Mouse (Mus musculus): ENCODE measurements around the gene Ascc2. TPM values are rescaled to one million over a fixed set of nuclear protein-coding genes. Genes with fewer than 3 reads are reported as not detected.

The Ascc2 gene
- polyA plus RNA-seq, 1 experiment from 2014 or later = 21.4 TPM

GRCm38 (mm10) chr11:4674593-4674992, 37.0 kb downstream of the Ascc2 start:
- Histone ChIP-seq H3K4me2 (no peak overlapping the region), H3K36me3 (peaks cover 24% of the 10 kb centered on the region; the same call in 1 of the 2 replicates), H3K9ac (no peak overlapping the region), H3K9me3 (no peaks in the 10 kb centered on the region), H3K27me3 (no peaks in the 10 kb centered on the region), H3K4me3 (no peak overlapping the region), H3K4me1 (replicated peaks) (no peaks in the 10 kb centered on the region), H3K27ac (replicated peaks) (no peak overlapping the region)
- WGBS = 92% methylated on average over 1 of the region's 1 CpGs
- ATAC-seq (ENCODE audit: low FRiP score, low read depth) = no peak; the same call in 1 of the 2 replicates

DNA sequence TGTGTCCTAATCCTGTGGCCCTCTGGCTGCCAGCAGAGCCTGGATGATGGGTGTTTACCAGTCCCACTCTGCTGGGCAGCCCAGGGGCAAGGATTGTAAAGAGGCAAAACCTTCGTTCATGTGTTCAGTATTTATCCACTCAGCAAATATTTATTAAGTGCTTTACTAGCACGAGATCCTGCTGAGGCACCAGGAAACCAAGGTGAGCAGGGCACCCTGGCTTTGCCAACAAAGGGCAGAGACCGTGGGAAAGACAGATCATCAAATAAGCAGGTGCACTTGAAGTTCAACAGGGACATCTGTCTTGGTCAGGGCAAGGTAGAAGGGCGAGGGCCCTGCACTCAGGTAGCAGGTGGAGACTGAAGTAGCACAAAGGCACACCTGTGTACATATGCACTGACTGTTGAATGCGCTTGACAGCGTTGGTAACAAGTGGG, 37.6 kb downstream of the Ascc2 start:
- Histone ChIP-seq H3K4me3 (no peak overlapping the region), H3K9me3 (no peaks in the 10 kb centered on the region), H3K4me2 (no peak overlapping the region), H3K4me1 (replicated peaks) (no peaks in the 10 kb centered on the region), H3K36me3 (peaks cover 29% of the 10 kb centered on the region), H3K27ac (replicated peaks) (no peak overlapping the region), H3K27me3 (no peaks in the 10 kb centered on the region), H3K9ac (no peak overlapping the region)
- ATAC-seq (ENCODE audit: low FRiP score, low read depth) = no peak
- WGBS = 96% methylated on average over 6 of the region's 6 CpGs

GRCm38 (mm10) chr11:4675693-4676092, 38.1 kb downstream of the Ascc2 start:
- Histone ChIP-seq H3K4me3 (no peak overlapping the region), H3K4me1 (replicated peaks) (no peaks in the 10 kb centered on the region), H3K27me3 (no peaks in the 10 kb centered on the region), H3K9me3 (no peaks in the 10 kb centered on the region), H3K27ac (replicated peaks) (no peak overlapping the region), H3K36me3 (peaks cover 32% of the 10 kb centered on the region), H3K4me2 (no peak overlapping the region), H3K9ac (no peak overlapping the region)
- no peak for ATAC-seq (ENCODE audit: low FRiP score, low read depth)
- 97% methylated on average over 6 of the region's 6 CpGs for WGBS

DNA sequence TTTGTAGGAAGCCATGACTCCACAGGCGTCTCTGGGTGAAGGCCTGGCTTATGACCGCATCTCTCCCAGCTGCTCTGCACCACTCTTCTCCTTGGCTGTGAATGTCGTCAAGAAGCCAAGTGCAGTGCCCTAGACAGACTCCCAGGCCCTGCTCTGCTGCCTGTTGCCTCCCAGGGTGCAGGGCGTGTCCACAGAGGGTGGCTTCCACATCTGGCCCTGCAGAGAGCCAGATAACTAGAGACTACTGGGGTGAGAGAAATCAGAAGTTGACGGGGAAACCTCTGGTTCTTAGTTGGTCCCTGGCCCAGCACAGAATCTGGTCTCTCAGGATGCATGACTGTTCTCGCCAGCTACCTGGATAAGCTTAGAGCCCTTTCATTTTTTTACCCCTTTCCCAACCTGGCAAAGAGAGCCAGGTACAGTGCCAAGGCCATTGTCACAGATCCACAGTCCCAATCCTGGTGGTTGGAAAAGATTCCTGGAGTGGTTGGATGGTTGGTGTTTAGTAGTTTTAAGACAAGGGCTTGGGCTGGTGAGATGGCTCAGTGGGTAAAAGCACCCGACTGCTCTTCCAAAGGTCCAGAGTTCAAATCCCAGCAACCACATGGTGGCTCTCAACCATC, 39.8 kb downstream of the Ascc2 start:
- no peak for ATAC-seq (ENCODE audit: low FRiP score, low read depth)
- Histone ChIP-seq H3K36me3 (peaks cover 38% of the 10 kb centered on the region), H3K9ac (no peak overlapping the region), H3K4me3 (no peak overlapping the region), H3K9me3 (no peaks in the 10 kb centered on the region), H3K27me3 (no peaks in the 10 kb centered on the region), H3K27ac (replicated peaks) (no peak overlapping the region), H3K4me1 (replicated peaks) (no peaks in the 10 kb centered on the region), H3K4me2 (no peak overlapping the region)
- WGBS = 91% methylated on average over 7 of the region's 7 CpGs

DNA sequence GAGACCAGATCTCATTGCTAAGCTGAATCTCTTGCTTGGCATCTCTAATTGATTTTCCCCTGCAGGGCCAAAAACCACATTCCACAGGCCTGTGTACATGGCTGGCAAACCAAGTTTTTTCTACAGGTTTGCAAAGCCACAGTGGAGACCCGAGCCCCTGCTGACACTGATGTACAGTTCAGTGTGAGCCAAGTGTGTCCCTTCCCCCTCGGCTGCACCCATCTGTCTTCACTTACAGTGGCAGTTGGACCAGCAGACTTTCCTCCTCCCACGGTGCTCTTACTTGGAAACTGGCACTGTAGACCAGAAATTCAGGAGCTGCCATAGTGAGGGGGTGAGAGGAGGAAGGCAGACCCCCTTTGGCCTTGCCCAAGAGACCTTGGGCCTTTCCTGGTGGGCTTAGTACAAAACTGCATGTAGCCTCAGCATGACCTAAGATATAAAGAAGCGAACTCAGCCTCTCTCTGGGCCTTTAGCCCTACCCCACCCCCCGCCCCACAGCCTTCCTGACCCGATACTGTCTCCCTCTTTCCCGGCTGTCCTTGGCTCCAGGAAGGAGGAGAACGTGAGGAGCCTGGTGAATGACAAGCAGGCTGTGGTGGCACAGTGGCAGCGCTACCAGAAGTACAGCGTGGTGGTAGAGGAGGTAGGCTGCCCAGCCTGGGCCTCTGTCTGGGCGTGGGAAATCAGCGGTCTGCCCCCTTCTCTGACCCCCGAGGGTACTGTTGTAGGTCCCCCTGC, 41.3 kb downstream of the Ascc2 start:
- peak; percentile 43 for ATAC-seq (ENCODE audit: low FRiP score, low read depth)
- Histone ChIP-seq H3K4me2 (no peak overlapping the region), H3K4me3 (no peak overlapping the region), H3K27me3 (no peaks in the 10 kb centered on the region), H3K4me1 (replicated peaks) (no peaks in the 10 kb centered on the region), H3K27ac (replicated peaks) (no peak overlapping the region), H3K36me3 (peaks cover 44% of the 10 kb centered on the region), H3K9me3 (no peaks in the 10 kb centered on the region), H3K9ac (no peak overlapping the region)
- 79% methylated on average over 13 of the region's 13 CpGs for WGBS

GRCm38 (mm10) chr11:4679441-4679832, 41.9 kb downstream of the Ascc2 start:
- H3K27ac ChIP-seq (replicated peaks) = no peak overlapping the region
- WGBS = 85% methylated on average over 12 of the region's 12 CpGs
- peaks cover 42% of the 10 kb centered on the region for H3K36me3 ChIP-seq
- no peak overlapping the region for H3K9ac ChIP-seq
- H3K4me2 ChIP-seq = no peak overlapping the region
- no peaks in the 10 kb centered on the region for H3K27me3 ChIP-seq
- no peaks in the 10 kb centered on the region for H3K9me3 ChIP-seq
- no peak overlapping the region for H3K4me3 ChIP-seq
- no peaks in the 10 kb centered on the region for H3K4me1 ChIP-seq (replicated peaks)
- no peak for ATAC-seq (ENCODE audit: low FRiP score, low read depth)

- no peak overlapping the region for H3K27ac ChIP-seq (replicated peaks)
- no peak overlapping the region for H3K4me3 ChIP-seq
- H3K27me3 ChIP-seq = no peaks in the 10 kb centered on the region
- no peak for ATAC-seq (ENCODE audit: low FRiP score, low read depth)
- 47% methylated on average over 3 of the region's 3 CpGs for WGBS
- peaks cover 38% of the 10 kb centered on the region for H3K36me3 ChIP-seq
- H3K9ac ChIP-seq = no peak overlapping the region
- no peak overlapping the region for H3K4me2 ChIP-seq
- H3K4me1 ChIP-seq (replicated peaks) = no peaks in the 10 kb centered on the region
- H3K9me3 ChIP-seq = no peaks in the 10 kb centered on the region
Observed at GRCm38 (mm10) chr11:4680126-4680525, 42.6 kb downstream of the Ascc2 start.

DNA sequence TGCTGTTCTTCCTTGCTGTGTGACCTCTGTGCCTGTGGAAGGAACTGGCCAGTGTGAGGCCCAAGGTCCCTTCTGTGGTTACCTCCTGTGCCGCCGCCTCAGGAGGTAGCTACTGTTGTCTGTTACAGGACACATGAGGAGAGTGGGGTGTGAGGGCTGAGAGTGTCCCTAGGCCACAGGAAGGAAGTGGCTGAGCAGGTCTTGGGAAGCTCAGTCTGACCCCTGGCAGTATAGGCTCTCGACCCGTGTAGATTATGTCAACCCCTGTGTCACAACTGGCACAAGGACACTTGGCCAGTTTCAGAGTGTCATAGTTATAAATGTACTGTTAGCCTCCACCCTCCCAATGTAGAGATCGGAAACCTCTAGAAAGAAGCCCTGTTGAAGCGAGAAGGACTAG, 46.0 kb downstream of the Ascc2 start:
- 91% methylated on average over 6 of the region's 6 CpGs for WGBS
- Histone ChIP-seq H3K36me3 (peaks cover 33% of the 10 kb centered on the region), H3K4me3 (no peak overlapping the region)

DNA sequence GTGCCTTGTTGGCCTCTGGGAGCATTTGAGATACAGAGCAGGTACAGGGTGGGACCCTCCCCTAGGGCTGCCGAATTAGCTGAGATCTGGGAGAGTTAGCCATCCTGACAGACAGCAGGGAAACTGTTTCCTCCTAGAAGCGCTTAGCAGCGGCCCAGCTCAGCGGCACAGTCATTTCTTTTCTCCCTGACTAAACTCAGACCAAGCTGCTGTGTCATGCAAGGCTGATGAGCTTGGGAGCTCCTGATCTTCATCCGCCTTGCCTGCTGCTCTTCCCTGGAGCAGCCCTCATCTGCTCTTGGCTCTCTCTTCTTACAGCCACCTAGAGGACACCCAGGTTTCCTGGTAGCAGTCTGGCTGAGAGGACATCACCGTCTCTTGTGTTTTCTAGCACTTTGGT, 46.6 kb downstream of the Ascc2 start:
- no peak for ATAC-seq (ENCODE audit: low FRiP score, low read depth)
- Histone ChIP-seq H3K36me3 (peaks cover 33% of the 10 kb centered on the region), H3K4me1 (replicated peaks) (no peaks in the 10 kb centered on the region), H3K27me3 (no peaks in the 10 kb centered on the region), H3K27ac (replicated peaks) (no peak overlapping the region), H3K4me2 (no peak overlapping the region), H3K4me3 (no peak overlapping the region), H3K9ac (no peak overlapping the region), H3K9me3 (no peaks in the 10 kb centered on the region)
- 69% methylated on average over 6 of the region's 6 CpGs for WGBS

More for the DNA sequence above, 46.0 kb downstream of the Ascc2 start:
- H3K9ac ChIP-seq = no peak overlapping the region
- no peaks in the 10 kb centered on the region for H3K9me3 ChIP-seq
- no peak overlapping the region for H3K27ac ChIP-seq (replicated peaks)
- no peaks in the 10 kb centered on the region for H3K27me3 ChIP-seq
- no peak for ATAC-seq (ENCODE audit: low FRiP score, low read depth)
- H3K4me2 ChIP-seq = no peak overlapping the region
- no peaks in the 10 kb centered on the region for H3K4me1 ChIP-seq (replicated peaks)

DNA sequence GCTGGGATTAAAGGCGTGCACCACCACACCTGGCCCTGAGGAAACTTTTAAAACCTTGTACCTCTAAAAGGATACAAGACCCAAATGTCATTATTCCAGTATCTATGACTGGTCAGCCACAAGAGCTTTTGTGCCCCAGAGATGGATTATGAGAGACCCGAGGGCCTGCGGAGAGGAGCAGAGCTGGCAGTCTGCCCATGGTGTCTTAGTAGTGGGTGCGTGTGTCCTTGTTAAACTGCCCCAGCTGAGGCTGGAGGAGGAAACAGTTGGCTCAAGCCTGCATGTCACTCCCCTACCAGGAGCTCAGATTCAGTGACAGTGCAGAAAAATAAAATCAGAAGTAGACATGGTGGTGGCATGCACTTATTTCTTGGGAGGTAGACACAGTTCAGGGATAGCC, 47.5 kb downstream of the Ascc2 start:
- no peaks in the 10 kb centered on the region for H3K4me1 ChIP-seq (replicated peaks)
- H3K27ac ChIP-seq (replicated peaks) = no peak overlapping the region
- no peak overlapping the region for H3K9ac ChIP-seq
- no peaks in the 10 kb centered on the region for H3K9me3 ChIP-seq
- H3K27me3 ChIP-seq = no peaks in the 10 kb centered on the region
- no peak overlapping the region for H3K4me3 ChIP-seq
- peaks cover 30% of the 10 kb centered on the region for H3K36me3 ChIP-seq
- 72% methylated on average over 4 of the region's 4 CpGs for WGBS
- ATAC-seq (ENCODE audit: low FRiP score, low read depth) = no peak
- no peak overlapping the region for H3K4me2 ChIP-seq

GRCm38 (mm10) chr11:4685510-4685909, 48.0 kb downstream of the Ascc2 start:
- no peaks in the 10 kb centered on the region for H3K27me3 ChIP-seq
- no peaks in the 10 kb centered on the region for H3K9me3 ChIP-seq
- ATAC-seq (ENCODE audit: low FRiP score, low read depth) = no peak
- WGBS = 92% methylated on average over 5 of the region's 5 CpGs
- H3K27ac ChIP-seq (replicated peaks) = no peak overlapping the region
- H3K4me2 ChIP-seq = no peak overlapping the region
- no peaks in the 10 kb centered on the region for H3K4me1 ChIP-seq (replicated peaks)
- no peak overlapping the region for H3K9ac ChIP-seq
- H3K36me3 ChIP-seq = peaks cover 27% of the 10 kb centered on the region
- H3K4me3 ChIP-seq = no peak overlapping the region

DNA sequence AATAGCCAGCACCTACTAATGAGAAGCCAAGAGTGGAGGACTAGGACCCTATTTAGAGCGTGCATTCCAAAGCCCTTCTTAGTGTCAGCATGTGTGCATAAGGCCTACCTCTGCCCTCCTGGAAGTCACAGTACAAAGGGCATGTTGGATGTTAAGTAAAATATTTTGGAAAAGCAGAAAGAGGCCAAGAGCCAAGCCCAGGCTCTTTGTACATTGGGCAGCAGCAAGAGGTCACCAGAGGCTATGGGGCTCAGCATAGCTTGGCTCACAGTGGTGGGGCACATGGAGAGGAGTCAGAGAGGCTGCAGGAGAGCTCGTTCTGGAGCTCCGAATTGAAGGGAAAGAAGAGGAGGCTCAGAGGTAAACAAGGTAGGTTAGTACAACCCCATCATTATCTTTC, 49.5 kb downstream of the Ascc2 start:
- no peaks in the 10 kb centered on the region for H3K4me1 ChIP-seq (replicated peaks)
- ATAC-seq (ENCODE audit: low FRiP score, low read depth) = no peak
- H3K36me3 ChIP-seq = peaks cover 14% of the 10 kb centered on the region
- H3K4me2 ChIP-seq = no peak overlapping the region
- no peak overlapping the region for H3K9ac ChIP-seq
- H3K27me3 ChIP-seq = no peaks in the 10 kb centered on the region
- no peak overlapping the region for H3K4me3 ChIP-seq
- 83% methylated on average over 3 of the region's 3 CpGs for WGBS
- H3K27ac ChIP-seq (replicated peaks) = no peak overlapping the region
- no peaks in the 10 kb centered on the region for H3K9me3 ChIP-seq
